Comparison of ENCODE assay signal across 9 mouse cellular contexts in genomic region chr6:72519892-72520663, GRCm38 (mm10). TPM values are rescaled to one million over a fixed set of nuclear protein-coding genes. Genes with fewer than 3 reads are reported as not detected.
DNase-seq lines count a peak whose midpoint lies in the region; ATAC-seq and TF ChIP-seq lines count a peak whose summit lies in the region.
"Had no signal": no experiment of that assay in that cellular context is flagged by ENCODE, and none has a peak within 500 bp of the region (broad histone marks: within the 10 kb centered on the region; RNA-seq: fewer than 3 reads in every experiment).

No protein-coding gene starts in this region.

- peak overlapping the region; percentile 58 for H3K9ac ChIP-seq in hindbrain, embryonic 16.5 days (ENCODE audit: low read depth, low read length)

- ATAC-seq in hindbrain, embryonic 16.5 days: peak; percentile 93

- no peaks in the 10 kb centered on the region for H3K27me3 ChIP-seq in hindbrain, embryonic 16.5 days (replicated peaks; ENCODE audit: control insufficient read depth, insufficient read depth, low read length)
- no peaks in the 10 kb centered on the region for H3K27me3 ChIP-seq in thymus, adult 2 months (ENCODE audit: control insufficient read depth, insufficient read depth, low read length)

- no peak for TF ChIP-seq CTCF in thymus, adult 2 months (IDR thresholded peaks at IDR 0.05; ENCODE audit: borderline replicate concordance, control insufficient read depth, extremely low read depth, insufficient read depth, low read length, poor library complexity)

- H3K27ac ChIP-seq in hindbrain, embryonic 16.5 days (ENCODE audit: low read depth, low read length): peak overlapping the region; percentile 95
- H3K27ac ChIP-seq in thymus, adult 2 months (ENCODE audit: control insufficient read depth, insufficient read depth, low read length): no peak overlapping the region
- H3K27ac ChIP-seq: macrophage had no signal

- peak overlapping the region; percentile 5; the same call in 1 of the 2 replicates for H3K4me3 ChIP-seq in hindbrain, embryonic 16.5 days (ENCODE audit: low read length)
- no peak overlapping the region for H3K4me3 ChIP-seq in thymus, adult 2 months (ENCODE audit: control insufficient read depth, insufficient read depth, low read length)

- no peak for TF ChIP-seq POLR2A in thymus, adult 2 months (IDR thresholded peaks at IDR 0.05; ENCODE audit: control insufficient read depth, extremely low read depth, insufficient read depth, low read length, poor library complexity)

- H3K36me3 ChIP-seq in hindbrain, embryonic 16.5 days (ENCODE audit: control insufficient read depth, insufficient read depth, low read length): no peaks in the 10 kb centered on the region
- H3K36me3 ChIP-seq in thymus, adult 2 months (ENCODE audit: control insufficient read depth, insufficient read depth, low read length): no peaks in the 10 kb centered on the region

- H3K4me2 ChIP-seq in hindbrain, embryonic 16.5 days (ENCODE audit: low read length): peak overlapping the region; percentile 51

- WGBS in hindbrain, embryonic 16.5 days: 3% methylated on average over 10 of the region's 10 CpGs
- 76% methylated on average over 10 of the region's 10 CpGs for WGBS in thymus, adult 2 months

- H3K9me3 ChIP-seq in hindbrain, embryonic 16.5 days (ENCODE audit: control insufficient read depth, low read length): no peaks in the 10 kb centered on the region

- peaks cover 15% of the 10 kb centered on the region for H3K4me1 ChIP-seq in hindbrain, embryonic 16.5 days (ENCODE audit: control insufficient read depth, insufficient read depth, low read depth, low read length)
- H3K4me1 ChIP-seq in thymus, adult 2 months (replicated peaks; ENCODE audit: control insufficient read depth, insufficient read depth, low read length): no peaks in the 10 kb centered on the region

- DNase-seq in B cell, adult 2 months: peak; percentile 30 to 51
- DNase-seq in R1 (ENCODE audit: low read depth, low spot score) (peak; percentile 79), liver (no peak)
- peak; percentile 33 to 55 for DNase-seq in frontal cortex, postnatal 36 days (ENCODE audit: low spot score in 2 of 2)
- DNase-seq in lung, postnatal 14 days: peak; percentile 11
- peak; percentile 75 for DNase-seq in right cerebral cortex, postnatal 4 days
- no peak for DNase-seq in thymus, adult 2 months

RNA-seq across cellular contexts. Expression of gene Sh2d6, which starts 1.4 kb away (rescaled TPM):
- polyA plus RNA-seq in hindbrain, embryonic 16.5 days (2015; fragmentation: Nextera tagmentation; extraction: Ambion mirVana): 0.29 and 0.36 TPM in 2 replicates
- 4.5 and 6.5 TPM in 2 replicates for polyA plus RNA-seq in thymus, adult 2 months (2012; rRNA removed)

RNA-seq across cellular contexts. Expression of gene Capg, which starts 24.1 kb away (rescaled TPM):
- polyA plus RNA-seq in hindbrain, embryonic 16.5 days (2015; fragmentation: Nextera tagmentation; extraction: Ambion mirVana): 9.0 and 10.2 TPM in 2 replicates
- polyA plus RNA-seq in thymus, adult 2 months (2012; rRNA removed): 49.1 and 50.6 TPM in 2 replicates

Comparison
In these comparisons a context has a peak if more than half of its experiments do, and no peak if none do; other contexts are left out.
1. DNase-seq: peak in B cell, adult 2 months (2 of 2), R1 (single experiment), frontal cortex, postnatal 36 days (2 of 2), lung, postnatal 14 days (single experiment) and right cerebral cortex, postnatal 4 days (single experiment); none in thymus, adult 2 months (single experiment) and liver (single experiment).